Mouse (Mus musculus): ENCODE measurements at regions not wholly inside any gene's neighbourhood (a gene's known extent, or its start where the extent isn't known, plus 50 kb on each side); places are given as distances from the start of the nearest gene placed in this dataset.

DNA sequence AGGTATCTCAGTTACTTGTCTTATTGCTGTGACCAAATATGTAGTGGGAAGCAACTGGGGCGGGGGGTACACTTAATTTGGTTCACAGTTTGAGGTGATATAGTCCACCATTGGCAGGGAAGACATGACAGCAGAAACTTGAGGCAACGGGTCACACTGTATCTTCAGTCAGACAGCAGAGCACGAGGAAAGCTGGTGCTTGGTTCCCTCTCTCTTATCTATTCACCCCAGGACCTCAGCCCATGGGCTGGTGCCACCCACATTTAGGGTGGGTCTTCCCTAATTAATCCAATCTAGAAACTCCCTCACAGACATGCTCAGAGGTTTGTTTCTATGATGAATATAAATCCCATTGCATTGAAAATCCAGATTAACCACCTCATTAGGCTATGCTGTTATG, 56.5 kb downstream of the Otud1 start:
- no peak for DNase-seq (ENCODE audit: low spot score in 2 of 2)

DNA sequence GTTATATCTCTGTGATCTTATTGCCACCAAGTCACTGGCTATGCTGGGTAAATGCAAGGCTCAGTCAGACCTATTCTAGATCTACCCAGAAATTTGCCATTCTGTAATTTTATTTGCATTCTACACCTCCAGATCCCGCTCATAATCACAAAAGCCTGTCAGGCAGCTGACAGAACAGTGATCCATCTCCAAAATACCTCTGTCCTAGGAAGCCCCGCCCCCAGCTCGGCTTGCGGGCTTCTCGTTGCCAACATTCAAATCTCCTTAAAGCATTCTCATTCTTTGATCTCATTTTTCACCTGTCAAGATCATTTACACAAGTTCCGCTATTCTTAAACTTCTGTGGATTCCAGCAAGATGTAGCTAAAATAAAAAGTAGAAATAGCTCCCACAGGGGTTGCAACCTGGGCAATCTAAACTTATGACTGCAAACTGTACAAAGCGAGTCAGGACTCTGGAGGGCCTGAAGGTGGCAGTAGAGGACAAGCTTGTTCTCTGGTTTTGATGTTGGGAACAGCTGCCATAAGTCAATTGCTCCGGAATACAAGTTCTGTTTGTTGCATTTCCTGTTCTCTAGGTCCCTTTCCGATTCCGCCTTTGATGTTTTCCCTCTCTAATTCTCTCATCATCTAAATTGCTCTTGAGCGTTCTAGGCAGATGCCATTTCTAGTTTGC, 58.1 kb downstream of the Otud1 start:
- DNase-seq (ENCODE audit: low spot score in 2 of 2): peak; percentile 28 to 64

DNA sequence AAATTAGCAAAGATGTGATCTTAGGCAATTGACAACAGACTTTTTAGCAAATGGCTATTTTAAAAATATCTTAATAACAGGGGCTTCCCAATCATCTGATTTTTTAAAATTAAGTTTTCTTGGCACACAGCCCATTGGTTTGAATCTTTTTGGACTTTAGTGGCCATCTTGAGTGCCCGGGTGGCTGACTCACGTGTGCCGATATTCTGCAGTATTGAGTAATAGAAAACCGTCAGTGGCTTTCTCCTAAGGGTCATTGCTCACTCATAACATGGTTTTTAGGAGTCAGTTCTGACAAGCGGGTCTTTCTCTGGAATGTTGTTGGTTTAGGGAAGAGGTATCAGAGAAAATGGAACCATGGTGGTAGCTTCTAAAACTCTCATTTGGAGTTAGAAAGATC, 58.8 kb downstream of the Otud1 start:
- no peak for DNase-seq (ENCODE audit: low spot score in 2 of 2)

DNA sequence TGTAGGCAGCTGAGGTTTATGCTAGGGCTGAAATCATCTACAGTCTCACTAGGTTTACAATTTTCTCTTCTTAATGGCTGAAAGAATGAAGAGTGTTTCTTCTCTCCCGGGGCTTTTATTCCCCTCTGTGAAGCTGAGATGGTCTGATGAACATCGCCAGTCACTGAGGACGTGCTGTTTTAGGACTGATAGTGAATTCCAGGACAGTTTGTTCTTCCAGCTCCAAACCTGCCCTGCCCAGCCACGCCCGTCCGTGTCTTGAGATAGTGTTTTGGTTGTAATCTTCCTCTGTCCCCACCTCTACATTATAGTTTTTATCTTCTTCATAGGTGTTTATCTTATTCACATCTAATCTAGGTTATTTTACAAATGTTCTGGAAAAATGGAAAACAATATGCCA, 68.5 kb downstream of the Otud1 start:
- DNase-seq (ENCODE audit: low spot score in 2 of 2): no peak

DNA sequence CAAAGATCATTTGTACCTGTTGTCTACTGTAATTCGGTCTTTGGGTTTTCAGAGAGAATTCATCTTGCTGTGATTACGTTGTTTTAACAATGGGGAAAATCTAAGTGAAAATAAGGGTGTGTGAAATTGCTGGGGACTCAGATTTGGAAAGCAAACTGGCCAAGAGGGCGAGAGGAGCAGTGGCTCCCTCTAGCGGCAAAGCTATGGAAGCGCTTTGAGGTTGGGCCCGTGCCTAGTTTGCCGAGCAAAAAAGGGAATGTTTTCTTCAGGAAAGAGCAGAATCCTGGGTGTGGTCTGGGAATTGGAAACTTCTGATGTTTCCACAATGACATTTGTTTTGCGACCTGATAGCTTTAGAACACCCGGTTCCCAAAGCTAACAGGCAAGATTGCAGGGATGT, 69.4 kb downstream of the Otud1 start:
- peak in 1 of 2 experiments; percentile 24 for DNase-seq (ENCODE audit: low spot score in 2 of 2)

DNA sequence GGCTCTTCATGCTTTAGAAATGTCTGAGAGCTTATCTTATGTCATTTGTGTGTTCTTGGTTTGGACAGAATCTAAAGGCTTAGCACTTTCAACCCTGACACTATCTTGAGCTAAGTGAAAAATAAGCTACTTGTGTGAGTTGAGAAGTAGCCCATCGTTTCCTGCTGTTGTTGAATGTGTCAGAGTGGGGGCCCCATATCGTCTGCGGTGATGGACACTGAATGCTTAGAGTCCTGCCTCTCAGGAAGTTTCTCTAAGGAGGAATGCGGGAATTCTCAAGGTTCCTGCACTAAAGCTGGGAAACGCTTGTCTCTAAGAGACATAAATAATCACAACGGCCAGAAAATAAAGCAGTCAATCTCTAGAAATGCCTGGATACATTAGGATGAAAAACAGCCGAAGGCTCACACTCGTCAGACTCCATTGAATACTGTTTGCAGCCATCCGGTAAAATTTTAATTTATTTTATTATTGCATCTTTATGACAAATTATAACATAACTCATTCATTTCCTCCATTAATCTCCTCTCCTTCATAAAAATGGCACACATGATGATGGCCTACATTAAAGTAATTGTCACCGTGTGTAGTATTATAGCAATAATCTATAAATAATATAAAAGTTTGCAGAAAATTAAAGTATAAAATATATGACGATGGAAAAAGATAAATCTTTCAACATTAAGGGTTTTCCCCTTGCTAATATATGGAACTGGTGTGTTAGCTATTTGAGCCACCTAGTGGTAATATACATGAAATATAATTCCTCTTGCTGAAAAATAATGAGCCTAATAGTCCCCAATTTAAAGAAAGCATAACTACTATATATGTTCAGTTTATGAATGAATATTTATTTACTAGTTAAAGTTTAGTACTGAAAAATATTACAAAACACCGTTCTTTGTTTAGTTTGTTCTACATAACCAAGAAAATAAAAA, 75.6 kb downstream of the Otud1 start:
- DNase-seq (ENCODE audit: low spot score in 2 of 2): no peak

DNA sequence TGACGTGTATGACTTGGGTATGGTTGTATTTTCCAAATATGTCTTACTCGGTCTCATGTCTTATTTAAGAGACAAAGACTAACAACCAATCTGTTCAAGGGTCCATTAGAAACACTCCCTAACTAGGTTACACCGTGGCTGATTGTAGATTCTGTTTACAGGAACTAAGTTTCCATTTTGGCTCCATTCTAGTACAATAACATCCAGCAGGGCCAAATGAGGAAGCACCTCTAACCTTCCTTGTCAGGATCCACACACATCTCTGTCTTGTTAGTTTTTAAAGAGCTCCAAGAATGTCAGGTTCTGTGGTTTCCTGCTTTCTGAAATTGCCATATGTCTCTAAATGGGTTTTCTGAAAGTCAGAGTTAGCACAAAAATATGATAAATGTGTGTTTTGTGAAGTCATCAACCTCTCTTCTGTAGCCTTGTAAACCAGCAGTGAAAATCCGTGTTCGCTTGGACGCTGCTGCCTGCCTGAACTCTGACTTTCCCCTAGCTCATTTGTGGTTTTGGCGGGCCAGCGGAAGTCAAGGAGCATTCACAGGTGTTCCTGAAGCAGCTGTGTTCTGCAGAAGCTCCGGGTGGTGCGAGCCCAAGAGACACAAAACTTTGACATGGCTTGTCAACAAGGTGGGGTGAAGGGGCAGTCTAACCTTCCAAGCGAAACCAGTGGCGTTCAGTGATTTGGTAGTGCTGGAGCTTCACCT, 76.8 kb downstream of the Otud1 start:
- DNase-seq (ENCODE audit: low spot score in 2 of 2): no peak

DNA sequence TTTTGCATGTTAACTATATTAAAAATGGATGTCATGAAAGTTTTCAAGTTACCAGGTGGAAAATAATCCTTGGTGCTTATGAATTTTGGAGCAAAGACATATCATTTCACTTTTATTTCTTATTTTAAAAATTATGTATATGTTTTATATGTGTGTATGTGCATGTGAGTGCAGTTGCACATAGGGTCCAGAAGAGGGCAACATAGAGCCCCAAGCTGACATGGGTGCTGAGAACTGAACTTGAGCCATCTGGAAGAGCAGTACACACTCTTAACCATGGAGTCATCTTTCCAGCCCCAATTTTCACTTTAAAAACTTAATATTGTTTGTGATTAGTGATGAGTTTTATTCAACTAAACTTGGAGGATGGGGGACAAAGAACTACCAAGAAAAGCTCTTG, 84.0 kb downstream of the Otud1 start:
- DNase-seq (ENCODE audit: low spot score in 2 of 2): no peak

DNA sequence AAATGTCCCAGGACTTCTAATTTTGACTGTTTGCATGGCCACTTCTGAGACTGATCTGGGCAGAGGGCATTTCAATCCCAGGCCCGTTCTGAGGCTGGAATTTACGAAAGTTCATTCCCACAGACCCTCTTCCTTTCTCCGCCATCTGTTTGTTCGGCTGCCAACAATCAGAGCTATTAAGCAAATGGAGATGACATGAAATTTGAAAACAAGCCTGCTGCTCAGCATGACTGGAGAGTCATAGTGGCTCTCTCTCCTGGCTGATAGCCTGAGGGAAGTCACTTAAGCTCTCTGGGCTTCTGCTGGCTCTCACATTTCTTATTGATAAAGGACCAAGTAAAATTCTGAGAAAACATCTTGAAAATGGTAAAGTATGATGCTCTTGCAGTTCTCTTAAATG, 85.9 kb downstream of the Otud1 start:
- no peak for DNase-seq (ENCODE audit: low spot score in 2 of 2)

DNA sequence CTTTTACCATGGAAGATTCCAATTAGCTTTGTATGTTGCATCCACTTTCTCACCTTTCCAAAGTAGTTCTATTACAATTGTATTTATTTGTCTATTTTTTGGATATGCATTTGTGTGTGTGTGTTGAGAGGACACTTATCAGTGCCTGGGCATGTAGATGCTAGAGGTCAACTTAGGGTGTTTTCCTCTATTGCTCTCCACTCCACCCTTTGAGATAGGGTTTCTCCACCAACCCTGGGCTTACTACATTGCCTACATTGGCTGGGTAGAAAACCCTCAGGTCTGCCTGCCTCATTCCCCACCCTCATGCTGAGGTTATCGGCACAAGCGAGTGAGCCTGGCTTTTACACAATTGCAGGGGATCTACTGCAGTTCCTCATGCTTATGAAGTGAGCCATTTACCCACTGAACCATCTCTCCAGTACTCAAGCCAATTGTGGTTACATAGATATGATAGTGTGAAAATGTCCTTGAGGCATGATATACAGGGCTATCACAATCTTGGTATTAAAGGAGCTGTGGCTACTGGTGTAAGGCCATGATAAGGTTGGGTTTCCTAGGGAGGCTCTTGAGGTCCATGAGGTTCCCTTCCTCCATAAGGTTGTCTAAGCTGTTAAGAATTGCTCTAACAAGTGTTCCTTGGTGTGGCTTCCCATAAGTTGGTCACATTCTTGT, 87.6 kb downstream of the Otud1 start:
- no peak for DNase-seq (ENCODE audit: low spot score in 2 of 2)

DNA sequence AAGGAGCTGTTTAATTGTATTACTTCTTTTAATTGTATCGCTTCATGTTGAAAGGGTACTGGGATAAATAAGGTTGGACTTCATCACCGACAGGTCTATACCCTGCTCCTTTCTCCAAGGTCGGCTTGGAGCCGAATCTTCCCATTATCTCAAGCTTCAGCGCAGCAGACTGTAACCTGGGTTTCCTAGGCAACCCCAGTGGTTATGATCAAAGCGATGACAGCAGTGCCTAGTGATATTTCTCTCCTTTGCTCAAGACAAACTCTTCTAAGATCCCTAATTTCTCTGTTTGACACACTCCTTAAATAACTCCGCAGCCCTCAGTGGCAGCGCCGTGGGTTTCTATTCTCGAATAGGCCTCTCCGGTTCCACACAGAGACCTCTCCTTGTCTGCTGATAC, 95.2 kb downstream of the Otud1 start:
- no peak for DNase-seq (ENCODE audit: low spot score in 2 of 2)

DNA sequence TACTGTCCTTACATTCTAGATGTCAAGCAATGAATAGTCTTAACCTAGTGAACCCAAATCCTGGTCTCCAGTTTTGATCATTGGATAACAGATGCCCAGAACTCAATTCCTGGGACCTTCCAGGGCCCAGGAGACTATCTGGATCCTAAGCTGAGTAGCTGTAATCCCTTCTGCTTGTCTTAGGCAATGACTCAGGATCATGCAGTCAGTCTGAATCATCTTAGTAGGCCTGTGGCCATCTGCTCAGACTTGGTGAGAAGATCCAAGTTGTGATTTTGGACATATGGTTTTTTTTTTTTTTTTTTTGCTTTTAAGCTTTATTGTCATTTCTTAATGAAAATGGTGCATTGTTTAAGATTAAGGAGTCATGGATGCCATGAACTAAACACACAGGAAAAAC, 95.9 kb downstream of the Otud1 start:
- no peak for DNase-seq (ENCODE audit: low spot score in 2 of 2)

DNA sequence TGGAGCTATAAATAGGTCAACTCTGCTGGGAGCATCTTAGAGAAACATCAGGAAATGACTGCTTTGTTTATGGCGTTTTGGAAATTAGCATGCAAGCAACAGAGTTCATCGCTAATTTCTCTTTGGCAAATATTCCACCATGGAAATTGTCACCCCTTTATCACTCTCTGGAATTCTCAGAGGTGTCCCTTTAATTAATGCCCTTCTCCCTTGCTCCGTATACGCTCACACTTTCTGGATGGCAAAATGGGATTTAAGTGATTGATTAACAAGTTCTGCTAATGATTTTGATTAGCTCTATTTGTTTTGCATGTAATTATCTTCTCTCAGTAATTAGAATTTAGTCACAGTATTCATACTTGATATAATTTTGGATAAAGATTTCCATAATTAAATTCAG, 100.4 kb downstream of the Otud1 start:
- no peak for DNase-seq (ENCODE audit: low spot score in 2 of 2)

DNA sequence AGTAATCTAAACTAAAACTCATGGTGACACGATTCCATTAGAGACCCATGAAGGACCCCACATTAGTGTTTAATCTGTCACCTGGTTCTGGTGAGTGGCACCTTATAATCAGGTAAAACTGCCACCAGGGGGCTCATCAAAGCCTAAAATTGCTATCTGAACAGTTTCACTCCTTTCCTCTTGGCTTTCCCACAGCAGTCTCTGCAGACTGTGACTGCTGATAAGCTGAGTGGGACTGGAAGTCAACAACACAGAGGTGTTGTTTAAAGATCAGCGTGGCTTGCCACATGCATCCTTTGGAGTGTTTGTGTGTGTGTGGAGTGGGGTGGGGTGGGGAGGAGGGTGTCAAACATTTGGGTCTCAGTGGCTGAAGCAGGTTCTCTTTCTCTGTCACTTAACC, 101.6 kb downstream of the Otud1 start:
- no peak for DNase-seq (ENCODE audit: low spot score in 2 of 2)

DNA sequence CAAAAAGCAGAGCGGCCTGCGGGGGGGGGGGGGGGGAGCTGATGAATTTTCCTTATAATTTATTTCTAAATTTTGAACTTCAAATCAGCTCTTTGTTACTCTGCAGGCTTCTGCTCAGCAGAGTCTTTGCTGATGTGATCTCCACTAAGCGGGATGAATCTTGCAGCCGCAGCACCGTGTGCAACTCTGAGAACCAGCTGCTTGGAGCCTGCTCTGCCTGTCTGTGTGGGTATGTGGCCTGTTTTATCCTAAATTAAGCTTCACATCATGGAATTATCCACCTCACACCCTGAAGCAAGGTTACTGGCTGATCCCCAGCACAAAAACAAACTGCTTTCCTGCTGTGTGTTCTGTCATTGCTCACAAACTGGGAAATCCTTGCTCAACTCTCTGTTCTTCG, 102.0 kb downstream of the Otud1 start:
- no peak for DNase-seq (ENCODE audit: low spot score in 2 of 2)

DNA sequence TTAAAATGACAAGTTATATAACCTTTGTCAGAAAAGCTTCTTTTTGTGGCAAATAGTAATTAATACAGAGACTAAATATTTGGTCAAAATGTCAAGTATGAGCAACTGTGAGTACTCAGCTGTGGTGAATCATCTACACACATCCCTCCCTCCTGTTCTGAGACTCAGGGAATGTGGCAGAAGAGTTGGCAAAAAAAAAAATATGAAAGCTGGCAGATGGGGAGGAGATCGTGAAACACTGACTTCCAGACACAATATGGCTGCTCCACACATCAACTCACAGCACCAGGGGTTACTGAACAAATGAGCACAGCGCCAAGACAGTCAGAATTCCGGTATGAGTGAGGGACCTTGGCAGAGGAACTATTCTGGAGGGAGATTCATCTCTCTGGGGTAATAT, 105.4 kb downstream of the Otud1 start:
- DNase-seq (ENCODE audit: low spot score in 2 of 2): no peak

DNA sequence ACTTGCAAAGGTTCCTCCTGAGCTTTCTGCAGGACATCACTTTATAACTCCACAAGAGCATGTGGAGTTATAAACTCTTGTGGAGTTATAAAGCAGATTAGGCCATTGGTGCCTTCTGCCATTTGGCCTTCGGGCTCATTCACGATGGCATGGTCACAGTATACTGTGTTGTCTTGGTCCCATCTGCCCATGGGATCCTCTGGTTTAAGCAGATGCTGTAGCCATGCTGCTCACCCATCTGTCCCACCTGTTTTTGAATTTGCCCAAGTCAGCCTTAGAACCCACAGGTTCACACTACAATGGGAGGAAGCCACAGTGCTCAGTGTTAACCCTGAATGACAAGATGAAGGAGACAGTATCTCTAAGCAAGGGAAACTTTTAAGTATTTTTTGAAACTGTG, 124.7 kb upstream of the Etl4 start:
- DNase-seq (ENCODE audit: low spot score in 2 of 2): no peak

DNA sequence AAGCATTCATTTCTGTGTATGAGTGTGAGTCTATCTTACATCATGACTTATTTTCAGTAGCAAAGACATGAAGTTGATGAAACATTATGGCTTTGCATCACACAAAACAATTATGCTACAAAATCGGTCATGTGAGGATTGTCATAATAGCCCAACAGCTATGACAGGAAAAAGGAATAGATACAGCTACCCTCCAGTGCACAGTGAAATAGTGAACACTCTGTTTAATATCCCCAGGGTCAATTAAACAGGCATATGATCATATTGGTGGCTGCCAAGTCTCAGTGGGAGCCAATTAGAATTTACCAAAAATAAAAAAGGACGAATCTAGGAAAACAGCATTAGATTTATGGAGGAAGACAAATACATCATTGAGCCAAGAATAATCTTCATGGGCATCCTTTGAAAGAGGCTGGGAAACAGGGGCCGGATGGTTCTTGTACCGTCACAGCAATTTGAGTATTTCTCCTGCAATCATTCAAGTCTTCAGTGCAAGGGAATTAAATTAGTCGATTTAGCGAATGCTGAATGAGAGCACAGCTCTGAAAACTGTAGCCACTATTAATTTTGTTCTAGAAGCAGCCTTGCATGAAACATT, 123.8 kb upstream of the Etl4 start:
- no peak for DNase-seq (ENCODE audit: low spot score in 2 of 2)

DNA sequence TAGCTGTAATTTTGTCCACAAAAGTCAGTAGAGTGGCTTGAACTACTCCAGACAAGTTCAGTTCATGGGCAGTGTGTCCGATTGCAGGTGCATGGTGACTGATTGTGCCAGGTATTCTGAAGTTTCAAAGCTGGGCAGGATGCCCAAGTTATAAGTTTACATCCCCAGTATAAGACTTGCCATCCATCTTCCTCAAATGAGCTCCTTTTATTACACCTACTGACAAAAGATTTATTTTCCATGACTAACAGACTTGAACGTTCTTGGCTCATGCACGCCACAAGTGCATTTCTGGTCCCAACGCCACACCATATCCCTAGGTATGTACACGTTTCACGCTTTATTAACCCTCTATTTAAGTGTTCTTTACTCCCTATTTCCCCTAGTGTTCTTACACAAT, 117.4 kb upstream of the Etl4 start:
- DNase-seq (ENCODE audit: low spot score in 2 of 2): no peak

DNA sequence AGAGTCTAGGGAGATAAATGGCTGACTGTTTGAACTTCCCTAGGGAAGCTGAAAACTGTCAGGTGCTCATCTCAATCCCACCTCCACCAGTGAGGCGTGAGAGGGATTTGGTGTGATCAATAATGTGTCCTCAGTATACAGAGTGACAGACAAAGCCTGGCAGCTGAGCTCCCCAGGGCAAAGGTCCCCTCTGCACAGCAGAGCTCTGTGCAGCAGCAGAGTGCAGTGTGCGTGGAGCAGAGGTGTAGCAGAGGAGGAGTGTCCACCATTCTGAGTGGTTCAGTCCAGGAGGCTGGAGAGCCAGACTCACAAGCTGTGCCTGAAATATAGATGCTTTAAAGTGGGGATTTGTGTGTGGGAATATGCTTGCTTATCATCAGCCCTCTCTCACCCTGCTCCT, 112.8 kb upstream of the Etl4 start:
- DNase-seq (ENCODE audit: low spot score in 2 of 2): no peak
